Mouse (Mus musculus) thymus, postnatal 4 days (tissue): ENCODE measurements at regions not wholly inside any gene's neighbourhood (a gene's known extent, or its start where the extent isn't known, plus 50 kb on each side); places are given as distances from the start of the nearest gene placed in this dataset.

Source experiments
- DNase-seq: peaks from one replicate; pipeline ENCODE4 v3.0.0; 2021

DNA sequence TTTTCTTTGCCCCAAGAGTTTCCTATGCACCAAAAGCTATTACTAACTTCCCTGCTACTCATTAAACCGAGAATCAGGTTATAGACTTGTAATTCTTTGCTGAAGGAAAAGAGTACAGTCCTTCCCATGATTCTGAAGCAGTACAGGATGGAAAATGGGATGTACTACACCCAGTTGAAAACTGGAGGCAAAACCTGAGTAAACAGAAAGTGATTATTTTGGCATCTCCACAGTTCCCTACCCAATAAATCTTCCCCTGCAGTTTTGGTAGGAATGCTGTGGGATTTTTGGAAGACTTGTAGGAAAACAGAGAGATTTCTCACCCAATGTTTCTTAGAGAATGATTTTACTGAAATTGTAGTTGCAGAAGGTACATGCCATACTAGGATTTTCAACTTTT, 268.5 kb downstream of the Dio2 start:
- DNase-seq, result no peak

DNA sequence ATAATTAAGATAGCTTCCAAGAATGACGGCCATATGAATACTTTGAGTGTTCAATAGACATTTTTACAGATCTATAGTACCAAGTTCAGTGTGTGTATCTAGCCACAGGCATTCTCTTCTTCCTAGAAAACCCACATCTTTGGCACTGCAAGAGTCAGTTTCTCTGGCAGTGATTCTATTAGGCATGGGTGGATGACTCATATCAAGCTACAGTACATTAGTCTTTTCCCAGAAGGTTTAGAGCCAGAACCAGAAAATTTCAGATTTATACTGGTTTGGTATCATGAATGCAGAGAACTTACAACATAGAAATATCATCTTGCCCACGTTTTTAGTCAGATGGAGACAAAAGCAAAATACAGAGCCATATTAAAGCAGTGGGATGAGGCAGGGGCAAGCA, 278.1 kb downstream of the Dio2 start:
- no peak for DNase-seq

- no peak for DNase-seq
Observed at GRCm38 (mm10) chr12:90440672-90441071, 297.6 kb downstream of the Dio2 start.

GRCm38 (mm10) chr12:90425276-90426063, 312.8 kb downstream of the Dio2 start:
- DNase-seq, result no peak

DNA sequence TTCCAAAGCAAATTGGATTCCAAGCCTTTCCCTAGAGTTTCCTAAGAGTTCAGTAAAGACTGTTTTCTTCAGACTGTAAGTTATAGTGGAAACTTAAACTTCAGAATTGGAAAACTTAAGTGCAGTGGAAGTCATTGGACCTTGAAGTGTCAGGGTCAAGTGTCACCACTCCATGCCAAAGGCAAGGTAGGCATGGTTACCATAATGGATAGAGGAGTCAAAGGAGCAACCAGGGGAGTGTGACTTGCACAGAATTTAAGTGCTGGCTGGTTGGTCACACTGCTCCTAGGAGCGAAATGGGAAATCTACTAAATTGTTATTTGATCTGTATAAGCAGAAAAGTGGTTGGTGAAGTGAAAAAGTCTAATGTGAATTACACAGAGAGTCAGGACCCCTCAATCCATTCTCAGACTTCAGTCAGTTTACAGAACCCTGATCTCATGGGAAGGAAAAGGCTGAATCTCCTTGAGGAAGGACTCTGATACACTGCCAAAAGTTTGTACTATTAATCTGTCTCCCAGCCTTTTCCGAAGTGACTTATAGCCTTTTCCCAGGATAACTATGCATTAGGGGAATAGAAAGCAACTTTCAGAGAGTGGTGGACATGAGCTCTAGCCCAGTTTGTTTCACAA, 320.5 kb downstream of the Dio2 start:
- no peak for DNase-seq

DNA sequence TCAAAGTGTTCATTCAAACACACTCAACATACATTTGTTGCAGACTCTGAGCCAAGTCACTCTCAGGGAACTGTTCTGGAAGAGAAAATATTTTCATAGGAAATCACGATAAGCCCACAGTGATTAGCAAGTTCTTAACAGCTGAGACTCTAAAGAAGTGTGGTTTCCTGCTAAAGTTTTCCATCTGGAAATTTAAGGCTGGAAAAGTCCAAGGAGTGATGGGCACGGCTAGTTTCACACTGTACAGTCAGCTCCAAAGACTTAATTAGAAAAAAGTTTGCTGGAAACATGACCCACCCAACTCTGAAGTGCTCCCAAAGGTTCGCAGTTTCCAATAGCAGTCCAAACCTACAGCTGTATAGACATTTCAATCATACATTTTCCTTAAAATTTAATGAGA, 329.5 kb downstream of the Dio2 start:
- DNase-seq, result no peak

GRCm38 (mm10) chr12:90398564-90398963, 339.7 kb downstream of the Dio2 start:
- peak; percentile 22 for DNase-seq
